Mouse (Mus musculus) heart, embryonic 14.5 days (tissue): ENCODE measurements at regions not wholly inside any gene's neighbourhood (a gene's known extent, or its start where the extent isn't known, plus 50 kb on each side); places are given as distances from the start of the nearest gene placed in this dataset.

Experiments used
- ATAC-seq: fragments of 200-750 bp; cut with Nextera tagmentation; 2 replicates; pipeline ENCODE4 v1.8.0; 2017; ENCODE audit warnings: low read depth, moderate TSS enrichment; ENCODE audit not compliant: insufficient number of reproducible peaks, insufficient read depth, low FRiP score
- H3K27ac ChIP-seq, 2 experiments: fragments of 200-500 bp in 1 of 2; fragments of 300-500 bp in 1 of 2; sonication (generic) in 1 of 2; replicated peaks in 1 of 2; 2 replicates each; pipeline ENCODE4 v1.5.1; 2012 to 2014; ENCODE audit warnings: low read depth in 2 of 2, low read length in 2 of 2, control low read depth in 1 of 2, mild to moderate bottlenecking in 1 of 2, mixed read lengths in 1 of 2; ENCODE audit not compliant: control insufficient read depth in 1 of 2, insufficient read depth in 1 of 2
- H3K27me3 ChIP-seq: fragments of 300-500 bp; sonication (generic); 2 replicates; pipeline ENCODE4 v1.6.1; 2014; ENCODE audit warnings: mild to moderate bottlenecking, low read length, control low read depth; ENCODE audit not compliant: control insufficient read depth, insufficient read depth
- H3K36me3 ChIP-seq: fragments of 300-500 bp; sonication (generic); 2 replicates; pipeline ENCODE4 v1.6.1; 2014; ENCODE audit warnings: mild to moderate bottlenecking, control low read depth, low read length, mixed read lengths; ENCODE audit not compliant: control insufficient read depth, insufficient read depth
- H3K4me1 ChIP-seq, 2 experiments: fragments of 200-500 bp in 1 of 2; fragments of 300-500 bp in 1 of 2; sonication (generic) in 1 of 2; 2 replicates each; pipeline ENCODE4 v1.6.1; 2012 to 2014; ENCODE audit warnings: low read length in 2 of 2, control low read depth in 1 of 2, mixed read lengths in 1 of 2; ENCODE audit not compliant: control insufficient read depth in 2 of 2, insufficient read depth in 2 of 2
- H3K4me2 ChIP-seq: fragments of 300-500 bp; sonication (generic); 2 replicates; pipeline ENCODE4 v1.6.1; 2014; ENCODE audit warnings: mild to moderate bottlenecking, low read length
- H3K4me3 ChIP-seq, 2 experiments: fragments of 200-500 bp in 1 of 2; fragments of 300-500 bp in 1 of 2; sonication (generic) in 1 of 2; 2 replicates each; pipeline ENCODE4 v1.5.1; 2012 to 2014; ENCODE audit warnings: low read length in 2 of 2, mild to moderate bottlenecking in 2 of 2, control low read depth in 1 of 2, low read depth in 1 of 2, moderate library complexity in 1 of 2; ENCODE audit not compliant: control insufficient read depth in 1 of 2, insufficient read depth in 1 of 2
- H3K9ac ChIP-seq: fragments of 300-500 bp; sonication (generic); 2 replicates; pipeline ENCODE4 v1.6.1; 2014; ENCODE audit warnings: mild to moderate bottlenecking, low read length
- H3K9me3 ChIP-seq: fragments of 300-500 bp; sonication (generic); 2 replicates; pipeline ENCODE4 v1.6.1; 2016; ENCODE audit warnings: low read length, control low read depth; ENCODE audit not compliant: control insufficient read depth
- WGBS: fragments of 180-500 bp; shearing (Covaris S2); extraction: QIAGEN DNeasy Blood & Tissue Kit; methylation state at CpG from one replicate; pipeline ENCODE4 v1.1.7; 2014; 5-methylcytosine and 5-hydroxymethylcytosine counted together

DNA sequence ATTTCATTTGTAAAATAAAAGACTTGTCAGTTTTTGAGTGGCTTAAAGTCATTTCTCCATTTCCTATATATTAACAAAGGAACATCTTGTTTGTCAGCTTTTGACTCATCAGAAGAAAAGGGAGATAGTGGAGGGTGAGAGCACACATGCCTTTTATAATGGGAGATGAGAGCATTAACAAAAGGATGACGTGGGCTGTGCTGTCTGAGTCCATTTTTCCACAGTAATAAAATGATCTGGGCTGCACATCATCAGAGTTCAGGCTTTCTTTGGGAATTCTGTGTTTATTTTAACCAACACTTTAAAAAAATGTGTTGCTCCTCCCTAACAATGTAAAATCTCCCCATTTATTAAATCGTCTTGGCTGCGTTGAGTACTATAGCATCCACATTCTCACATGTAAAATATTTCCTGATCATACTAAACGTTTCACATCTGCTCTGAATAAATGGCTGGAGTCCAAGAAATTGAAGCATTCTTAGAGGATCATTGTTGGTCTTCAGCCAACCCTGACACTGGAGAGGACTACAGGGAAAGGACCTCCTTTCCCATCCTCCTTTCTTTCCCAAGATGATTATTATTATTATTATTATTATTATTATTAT is 458.5 kb upstream of the Jag1 start:
- H3K9me3 ChIP-seq, result no peaks in the 10 kb centered on the region
- H3K9ac ChIP-seq, result no peak overlapping the region
- no peaks in the 10 kb centered on the region for H3K36me3 ChIP-seq
- 55% methylated on average over 4 of the region's 4 CpGs for WGBS
- no peaks in the 10 kb centered on the region for H3K27me3 ChIP-seq
- no peak for ATAC-seq
- no peak overlapping the region for H3K27ac ChIP-seq
- no peaks in the 10 kb centered on the region for H3K4me1 ChIP-seq
- H3K4me2 ChIP-seq, result no peak overlapping the region
- H3K4me3 ChIP-seq, result no peak overlapping the region

DNA sequence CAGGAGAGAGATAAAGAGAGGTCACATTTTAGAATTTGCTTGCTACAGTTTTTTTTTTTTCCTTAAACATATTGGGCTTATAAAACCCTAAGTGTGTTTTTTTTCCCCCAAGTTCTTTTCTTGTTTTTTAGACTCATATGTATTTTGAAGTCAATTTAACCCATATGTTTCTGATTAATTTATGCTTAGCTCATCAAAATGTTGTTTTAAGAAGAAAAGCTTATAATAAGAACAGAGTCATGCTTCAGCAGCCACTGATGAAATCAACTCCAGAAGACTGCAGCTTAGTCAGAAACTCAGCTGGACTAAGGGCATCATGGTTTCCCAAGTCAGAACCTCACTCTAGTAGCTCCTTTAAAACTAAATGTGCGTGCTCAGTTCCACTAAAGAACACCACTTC is 454.7 kb upstream of the Jag1 start:
- Histone ChIP-seq H3K4me2 (no peak overlapping the region), H3K36me3 (no peaks in the 10 kb centered on the region), H3K27ac (no peak overlapping the region), H3K9ac (no peak overlapping the region), H3K27me3 (no peaks in the 10 kb centered on the region), H3K9me3 (no peaks in the 10 kb centered on the region), H3K4me1 (no peaks in the 10 kb centered on the region), H3K4me3 (no peak overlapping the region)
- ATAC-seq, result no peak
- WGBS, result 92% methylated on average over 1 of the region's 1 CpGs

DNA sequence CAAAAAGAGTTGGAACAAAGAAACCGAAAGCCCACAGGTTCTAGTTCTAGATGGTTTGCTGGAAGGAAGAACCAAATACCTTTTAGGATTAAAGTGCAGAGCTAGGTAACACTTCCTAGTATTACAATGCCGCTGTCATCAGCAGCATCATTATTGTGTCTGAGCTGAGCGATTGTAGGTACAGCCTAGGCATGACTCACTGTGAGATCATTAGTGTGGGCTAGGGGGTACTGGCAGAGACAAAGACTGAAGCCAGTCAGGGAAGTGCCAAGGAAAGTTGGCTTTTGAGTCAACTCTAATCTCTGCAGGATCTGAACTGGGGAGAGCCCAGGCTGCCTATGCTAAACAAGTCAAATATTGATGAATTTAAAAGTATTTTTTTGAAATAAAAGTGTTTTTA is 450.2 kb upstream of the Jag1 start:
- 88% methylated on average over 3 of the region's 3 CpGs for WGBS
- no peak overlapping the region for H3K27ac ChIP-seq
- ATAC-seq, result no peak

DNA sequence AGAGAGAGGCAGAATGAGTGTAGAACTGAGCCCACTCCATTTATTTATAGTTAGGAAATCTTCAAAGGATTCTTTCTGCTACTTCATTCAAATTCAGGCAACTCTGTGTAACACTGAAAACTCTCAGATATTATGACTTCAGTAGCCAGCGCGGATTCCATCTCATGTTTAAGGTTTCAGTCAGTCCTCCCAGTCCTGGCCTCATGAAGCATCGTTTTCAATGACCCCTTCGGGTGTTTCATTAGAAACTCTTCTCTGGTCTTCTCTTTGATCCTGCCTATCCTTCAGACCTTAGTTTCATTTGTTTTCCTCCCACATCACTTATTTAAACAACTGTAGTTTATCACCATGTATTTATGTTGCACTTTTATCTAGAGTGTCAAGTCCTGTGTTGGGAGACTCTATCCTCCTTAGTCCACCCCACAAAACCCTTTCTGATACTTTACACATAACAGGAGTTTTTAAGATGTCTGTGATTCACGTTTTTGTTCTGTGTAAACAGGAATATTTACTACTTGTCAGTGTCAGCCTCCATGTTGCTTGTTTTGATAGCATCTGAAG is 447.7 kb upstream of the Jag1 start:
- WGBS, result 82% methylated on average over 5 of the region's 5 CpGs
- no peak for ATAC-seq
- Histone ChIP-seq H3K4me3 (no peak overlapping the region), H3K36me3 (no peaks in the 10 kb centered on the region), H3K4me2 (no peak overlapping the region), H3K9ac (no peak overlapping the region), H3K9me3 (no peaks in the 10 kb centered on the region), H3K27ac (no peak overlapping the region), H3K4me1 (peaks cover 3 to 17% of the 10 kb centered on the region in 2 experiments), H3K27me3 (no peaks in the 10 kb centered on the region)

More for the DNA sequence above, 450.2 kb upstream of the Jag1 start:
- no peak overlapping the region for H3K4me2 ChIP-seq
- H3K4me1 ChIP-seq, result peaks cover 0 to 2% of the 10 kb centered on the region in 2 experiments; a peak in 1 of 4 replicates
- H3K9me3 ChIP-seq, result no peaks in the 10 kb centered on the region
- no peak overlapping the region for H3K9ac ChIP-seq
- no peaks in the 10 kb centered on the region for H3K36me3 ChIP-seq
- H3K27me3 ChIP-seq, result no peaks in the 10 kb centered on the region
- H3K4me3 ChIP-seq, result no peak overlapping the region

DNA sequence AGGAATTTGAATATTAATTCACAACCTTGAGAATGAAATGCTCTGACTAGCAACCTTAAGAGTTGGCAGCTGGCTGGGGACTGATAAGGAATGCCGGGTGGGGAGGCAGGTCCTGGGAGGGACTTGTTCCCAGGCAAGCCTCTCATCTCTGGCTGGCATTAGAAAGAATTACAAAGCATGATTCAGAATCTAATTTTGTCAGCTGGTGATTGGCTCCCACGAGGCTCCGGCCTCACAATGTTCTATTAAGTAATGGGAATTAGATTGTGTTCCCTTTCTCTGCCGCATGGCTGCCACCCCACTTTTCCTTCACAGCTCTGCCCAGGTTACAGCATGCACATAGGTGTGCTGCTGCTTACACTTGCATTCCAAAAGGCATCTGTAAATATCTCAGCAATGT is 443.9 kb upstream of the Jag1 start:
- Histone ChIP-seq H3K9ac (no peak overlapping the region), H3K27ac (peak overlapping the region; percentile 51 to 56), H3K27me3 (no peaks in the 10 kb centered on the region), H3K4me2 (peak overlapping the region; percentile 26; the same call in 1 of the 2 replicates), H3K4me1 (peaks cover 3 to 19% of the 10 kb centered on the region in 2 experiments), H3K4me3 (no peak overlapping the region), H3K36me3 (no peaks in the 10 kb centered on the region), H3K9me3 (no peaks in the 10 kb centered on the region)
- 4% methylated on average over 4 of the region's 4 CpGs for WGBS
- ATAC-seq, result peak; percentile 72; the same call in 1 of the 2 replicates

DNA sequence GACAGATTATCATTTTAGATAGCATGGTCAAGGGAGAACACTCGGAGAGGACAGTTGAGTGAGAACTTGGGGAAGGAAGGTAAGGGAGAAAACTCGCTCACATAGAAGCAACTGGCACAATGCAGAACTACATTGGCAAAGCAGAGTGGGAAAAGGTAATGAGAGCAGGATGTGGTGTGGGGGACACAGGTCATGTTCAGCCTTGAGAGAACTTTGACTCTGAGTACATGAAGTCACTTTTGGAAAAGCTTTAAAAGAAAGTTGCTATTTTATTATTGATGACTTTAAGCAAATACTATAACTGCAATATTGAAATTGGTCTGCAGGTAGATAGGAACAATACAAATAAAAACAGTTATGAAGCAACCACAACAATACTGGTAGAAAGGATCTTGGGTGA is 437.4 kb upstream of the Jag1 start:
- no peaks in the 10 kb centered on the region for H3K27me3 ChIP-seq
- no peak overlapping the region for H3K4me2 ChIP-seq
- ATAC-seq, result no peak
- peaks cover 0 to 2% of the 10 kb centered on the region in 2 experiments; a peak in 1 of 4 replicates for H3K4me1 ChIP-seq
- H3K27ac ChIP-seq, result no peak overlapping the region
- H3K36me3 ChIP-seq, result no peaks in the 10 kb centered on the region
- H3K9me3 ChIP-seq, result 0 out of 2 replicates have a peak, but pooled peaks cover 3% of the 10 kb centered on the region
- 83% methylated on average over 2 of the region's 2 CpGs for WGBS
- H3K4me3 ChIP-seq, result no peak overlapping the region
- H3K9ac ChIP-seq, result no peak overlapping the region

DNA sequence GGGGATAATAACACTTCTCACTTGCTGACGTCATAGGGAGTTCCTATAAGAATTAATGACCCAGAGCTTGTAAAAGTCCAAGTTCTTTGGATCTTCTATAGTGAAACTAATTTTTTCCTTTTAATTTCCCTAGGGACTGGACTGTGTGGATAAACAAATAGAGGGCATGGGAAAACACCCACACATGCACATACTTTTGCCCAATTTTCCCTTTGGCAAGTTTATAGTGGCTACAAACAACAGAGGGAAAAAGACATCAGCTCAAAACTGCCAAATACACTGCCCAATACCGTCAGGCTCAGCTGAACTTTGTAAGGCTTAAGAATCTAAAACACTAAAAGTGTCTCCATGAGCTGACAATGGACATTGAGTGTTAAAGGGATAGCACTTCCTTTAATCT is 420.1 kb upstream of the Jag1 start:
- ATAC-seq, result no peak
- no peak overlapping the region for H3K4me3 ChIP-seq
- H3K36me3 ChIP-seq, result no peaks in the 10 kb centered on the region
- 55% methylated on average over 2 of the region's 2 CpGs for WGBS
- H3K27me3 ChIP-seq, result no peaks in the 10 kb centered on the region
- no peak overlapping the region for H3K9ac ChIP-seq
- no peaks in the 10 kb centered on the region for H3K4me1 ChIP-seq
- H3K9me3 ChIP-seq, result no peaks in the 10 kb centered on the region
- no peak overlapping the region for H3K4me2 ChIP-seq
- no peak overlapping the region for H3K27ac ChIP-seq

DNA sequence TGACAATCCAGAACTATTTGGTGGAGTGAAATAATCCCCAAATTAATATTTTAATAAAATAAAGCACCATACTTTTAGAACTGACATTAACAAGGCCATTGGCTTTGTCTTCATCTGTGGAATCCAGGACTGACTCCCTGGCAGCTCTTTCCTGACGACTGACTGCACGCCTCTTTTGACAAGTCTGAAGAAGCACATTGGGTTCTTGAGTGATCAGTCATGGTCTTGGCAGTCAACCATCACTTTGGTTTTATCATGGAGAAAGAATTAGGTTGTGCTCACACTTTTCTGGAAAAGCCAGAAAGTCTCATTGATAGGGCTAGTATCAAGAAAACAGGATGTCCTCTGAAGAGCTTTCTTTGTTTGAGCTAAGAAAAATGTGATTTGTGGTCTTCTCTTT is 399.8 kb upstream of the Jag1 start:
- no peak overlapping the region for H3K4me3 ChIP-seq
- H3K27ac ChIP-seq, result no peak overlapping the region
- H3K9ac ChIP-seq, result no peak overlapping the region
- H3K36me3 ChIP-seq, result no peaks in the 10 kb centered on the region
- H3K4me2 ChIP-seq, result no peak overlapping the region
- 56% methylated on average over 2 of the region's 2 CpGs for WGBS
- H3K4me1 ChIP-seq, result no peaks in the 10 kb centered on the region
- no peak for ATAC-seq
- no peaks in the 10 kb centered on the region for H3K9me3 ChIP-seq
- no peaks in the 10 kb centered on the region for H3K27me3 ChIP-seq
